Mouse (Mus musculus): ENCODE results near the gene 4931409K22Rik.

- no peak for TF ChIP-seq MAFK (IDR thresholded peaks at IDR 0.05; ENCODE audit: insufficient read depth, low read depth, low read length)
- TF ChIP-seq HCFC1 (IDR thresholded peaks at IDR 0.05; ENCODE audit: borderline replicate concordance, insufficient read depth, low read length), result no peak
These were observed 44.3 kb downstream of the 4931409K22Rik start for GRCm38 (mm10) chr5:24512271-24512670.
